Mouse (Mus musculus): ENCODE data around the gene Ctf1. TPM values are rescaled to one million over a fixed set of nuclear protein-coding genes. Genes with fewer than 3 reads are reported as not detected.
"Not testable (repeated sequence)": the region's sequence is repeated elsewhere in the genome, so short reads cannot be mapped to it uniquely, and the experiment has no call there.

Gene Ctf1
- polyA plus RNA-seq, 1 experiment from 2014 or later = 9.2 TPM

DNA sequence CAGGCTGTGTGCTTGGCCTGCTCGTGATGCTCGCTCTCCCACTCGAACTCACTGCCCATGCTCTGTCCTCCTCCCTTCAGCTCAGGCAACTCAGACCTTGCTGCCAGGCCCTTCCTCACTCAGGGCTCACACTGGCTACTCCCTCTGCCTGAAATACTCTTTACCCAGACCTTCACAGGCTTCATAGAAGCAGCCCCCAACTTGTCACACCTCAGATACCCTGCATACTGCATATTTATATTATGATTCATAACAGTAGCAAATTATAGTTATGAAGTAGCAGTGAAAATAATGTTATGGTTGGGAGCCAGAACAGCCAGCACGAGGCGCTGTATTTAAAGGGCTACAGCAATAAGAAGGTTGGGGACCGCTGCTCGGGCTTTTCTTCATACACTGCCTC is 23.6 kb upstream of the Ctf1 start:
- 0 out of 2 replicates have a peak, but pooled peaks cover 3% of the 10 kb centered on the region for H3K4me1 ChIP-seq (replicated peaks; ENCODE audit: control insufficient read depth, insufficient read depth, low read length)
- WGBS = 88% methylated on average over 7 of the region's 7 CpGs
- H3K27ac ChIP-seq (ENCODE audit: low read depth, low read length) = no peak overlapping the region
- no peaks in the 10 kb centered on the region for H3K36me3 ChIP-seq (ENCODE audit: control insufficient read depth, insufficient read depth, low read length)
- H3K4me2 ChIP-seq (replicated peaks; ENCODE audit: low read depth, low read length) = no peak overlapping the region
- no peak overlapping the region for H3K9ac ChIP-seq (ENCODE audit: low read depth, low read length)
- no peak overlapping the region for H3K4me3 ChIP-seq (ENCODE audit: low read depth, low read length)
- no peaks in the 10 kb centered on the region for H3K27me3 ChIP-seq (ENCODE audit: control insufficient read depth, insufficient read depth, low read length)
- H3K9me3 ChIP-seq (ENCODE audit: control insufficient read depth, low read length) = no peaks in the 10 kb centered on the region
- no peak for DNase-seq (ENCODE audit: low spot score)
- no peak for ATAC-seq (ENCODE audit: low FRiP score)

DNA sequence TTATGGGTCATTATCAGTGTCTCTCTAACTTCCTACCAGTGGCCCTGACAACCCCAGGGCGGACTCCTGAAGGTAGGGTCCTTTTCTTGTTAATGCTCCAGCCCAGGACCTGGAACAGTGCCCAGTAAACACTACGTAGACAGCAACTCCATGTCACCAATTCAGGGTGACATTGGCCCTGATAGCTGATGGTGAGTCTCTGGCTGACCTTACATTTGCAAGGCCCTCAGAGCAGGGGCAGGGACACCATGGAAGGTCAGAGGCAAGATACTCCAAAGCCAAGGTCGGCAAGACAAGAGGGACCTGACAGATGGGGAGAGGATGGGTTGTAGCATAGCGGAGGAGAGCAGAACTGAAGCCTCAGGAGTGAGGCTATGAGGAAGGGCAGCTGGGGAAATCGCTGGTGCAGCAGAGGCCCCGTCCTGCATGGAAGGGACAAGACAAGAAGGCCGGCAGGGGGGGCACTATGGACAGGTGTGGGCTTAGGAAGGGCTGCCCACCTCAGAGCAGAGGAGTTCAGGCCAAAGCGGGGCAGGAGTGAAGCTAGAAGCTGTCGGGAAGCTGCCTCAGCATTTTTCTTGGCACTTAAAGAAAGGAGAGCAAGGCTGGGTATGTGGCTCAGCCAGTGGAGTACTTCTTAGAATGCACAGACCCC is 22.8 kb upstream of the Ctf1 start:
- no peak overlapping the region for H3K4me2 ChIP-seq (replicated peaks; ENCODE audit: low read depth, low read length)
- no peaks in the 10 kb centered on the region for H3K27me3 ChIP-seq (ENCODE audit: control insufficient read depth, insufficient read depth, low read length)
- H3K27ac ChIP-seq (ENCODE audit: low read depth, low read length) = no peak overlapping the region
- H3K36me3 ChIP-seq (ENCODE audit: control insufficient read depth, insufficient read depth, low read length) = no peaks in the 10 kb centered on the region
- no peak overlapping the region for H3K4me3 ChIP-seq (ENCODE audit: low read depth, low read length)
- H3K4me1 ChIP-seq (replicated peaks; ENCODE audit: control insufficient read depth, insufficient read depth, low read length) = 0 out of 2 replicates have a peak, but pooled peaks cover 3% of the 10 kb centered on the region
- ATAC-seq (ENCODE audit: low FRiP score) (no peak), DNase-seq (ENCODE audit: low spot score) (no peak)
- WGBS = 73% methylated on average over 9 of the region's 9 CpGs
- no peaks in the 10 kb centered on the region for H3K9me3 ChIP-seq (ENCODE audit: control insufficient read depth, low read length)
- no peak overlapping the region for H3K9ac ChIP-seq (ENCODE audit: low read depth, low read length)

DNA sequence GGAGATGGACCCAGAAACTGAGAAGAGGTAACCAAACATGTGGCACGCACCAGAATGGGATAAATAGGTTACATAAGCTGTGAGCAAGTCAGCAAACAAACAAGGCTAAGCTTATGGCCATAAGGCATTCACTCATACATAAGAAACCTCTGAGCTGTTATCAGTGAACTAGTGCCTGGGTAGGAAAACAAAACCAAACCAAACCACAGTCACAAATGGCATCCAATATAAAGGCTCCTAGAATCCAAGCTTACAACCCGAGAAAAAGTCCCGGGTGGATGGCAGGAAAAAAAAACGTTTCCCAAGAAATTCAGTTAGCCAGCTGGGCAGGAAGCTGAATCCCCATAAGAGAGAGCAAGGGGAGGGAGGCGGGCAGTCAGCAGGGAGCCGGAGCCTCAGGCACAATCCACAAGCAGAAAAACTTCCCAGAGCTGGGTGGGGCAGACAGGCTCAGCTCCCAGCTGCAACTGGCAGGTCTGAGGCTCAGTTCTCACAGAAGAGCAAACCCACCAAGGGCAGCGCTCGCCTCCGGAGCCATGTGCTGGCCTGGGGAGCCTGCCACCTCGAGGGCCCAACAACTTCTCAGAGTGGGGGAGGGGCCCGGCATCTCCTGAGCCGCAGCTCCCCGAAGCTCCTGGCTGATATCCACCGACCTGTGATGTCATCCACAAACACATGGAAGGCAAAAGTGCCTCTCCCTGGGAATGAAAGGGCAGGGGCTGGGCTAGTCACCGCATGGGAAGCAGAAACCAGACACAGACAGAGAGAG is 21.1 kb upstream of the Ctf1 start:
- H3K9me3 ChIP-seq (ENCODE audit: control insufficient read depth, low read length) = no peaks in the 10 kb centered on the region
- H3K27me3 ChIP-seq (ENCODE audit: control insufficient read depth, insufficient read depth, low read length) = no peaks in the 10 kb centered on the region
- no peaks in the 10 kb centered on the region for H3K36me3 ChIP-seq (ENCODE audit: control insufficient read depth, insufficient read depth, low read length)
- 7% methylated on average over 15 of the region's 15 CpGs for WGBS
- ATAC-seq (ENCODE audit: low FRiP score) (no peak), DNase-seq (ENCODE audit: low spot score) (peak; percentile 52)
- no peak overlapping the region for H3K4me3 ChIP-seq (ENCODE audit: low read depth, low read length)
- 0 out of 2 replicates have a peak overlapping the region, but pooled peaks have one; percentile 12 for H3K27ac ChIP-seq (ENCODE audit: low read depth, low read length)
- H3K4me2 ChIP-seq (replicated peaks; ENCODE audit: low read depth, low read length) = 0 out of 2 replicates have a peak overlapping the region, but pooled peaks have one; percentile 1
- 0 out of 2 replicates have a peak, but pooled peaks cover 3% of the 10 kb centered on the region for H3K4me1 ChIP-seq (replicated peaks; ENCODE audit: control insufficient read depth, insufficient read depth, low read length)
- H3K9ac ChIP-seq (ENCODE audit: low read depth, low read length) = no peak overlapping the region

DNA sequence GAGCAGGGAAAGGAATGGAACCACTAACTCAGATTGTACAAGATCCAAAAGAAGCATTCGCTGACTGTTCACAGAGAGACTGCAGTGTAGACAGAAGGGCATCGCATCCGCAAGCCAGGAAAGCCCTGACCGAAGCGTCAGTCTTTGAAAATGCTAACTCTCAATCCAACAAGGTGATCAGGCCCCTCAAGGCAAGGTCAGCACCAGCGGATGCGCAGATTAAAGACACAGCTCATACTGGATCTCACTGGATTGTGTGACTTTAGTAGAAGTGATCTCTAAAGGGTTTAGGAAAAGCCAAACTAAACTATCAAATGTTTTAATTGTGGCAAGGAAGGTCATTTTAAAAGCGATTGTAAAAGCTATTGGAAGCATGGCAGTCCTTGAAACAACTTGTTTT is 19.2 kb upstream of the Ctf1 start:
- 0 out of 2 replicates have a peak, but pooled peaks cover 3% of the 10 kb centered on the region for H3K4me1 ChIP-seq (replicated peaks; ENCODE audit: control insufficient read depth, insufficient read depth, low read length)
- H3K9ac ChIP-seq (ENCODE audit: low read depth, low read length) = no peak overlapping the region
- no peaks in the 10 kb centered on the region for H3K27me3 ChIP-seq (ENCODE audit: control insufficient read depth, insufficient read depth, low read length)
- 94% methylated on average over 8 of the region's 8 CpGs for WGBS
- no peak for DNase-seq (ENCODE audit: low spot score)
- H3K4me3 ChIP-seq (ENCODE audit: low read depth, low read length) = no peak overlapping the region
- H3K4me2 ChIP-seq (replicated peaks; ENCODE audit: low read depth, low read length) = no peak overlapping the region
- no peaks in the 10 kb centered on the region for H3K36me3 ChIP-seq (ENCODE audit: control insufficient read depth, insufficient read depth, low read length)
- H3K9me3 ChIP-seq (ENCODE audit: control insufficient read depth, low read length) = no peaks in the 10 kb centered on the region
- no peak for ATAC-seq (ENCODE audit: low FRiP score)
- H3K27ac ChIP-seq (ENCODE audit: low read depth, low read length) = no peak overlapping the region

DNA sequence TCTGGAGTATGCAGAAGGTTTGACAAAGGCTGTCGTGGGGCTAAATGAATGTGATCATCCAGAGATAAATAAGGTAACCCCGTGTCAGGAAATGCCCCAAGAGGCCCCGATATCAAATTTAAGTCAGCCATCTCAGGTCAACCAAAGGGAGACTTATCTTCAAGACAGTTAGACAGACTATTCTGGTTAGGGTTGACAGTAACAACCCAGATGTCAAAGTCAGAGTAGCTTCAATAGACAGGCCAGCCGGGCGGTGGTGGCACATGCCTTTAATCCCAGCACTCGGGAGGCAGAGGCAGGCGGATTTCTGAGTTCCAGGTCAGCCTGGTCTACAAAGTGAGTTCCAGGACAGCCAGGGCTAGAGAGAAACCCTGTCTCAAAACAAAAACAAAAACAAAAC is 18.8 kb upstream of the Ctf1 start:
- H3K36me3 ChIP-seq (ENCODE audit: control insufficient read depth, insufficient read depth, low read length); H3K4me1 ChIP-seq (replicated peaks; ENCODE audit: control insufficient read depth, insufficient read depth, low read length); DNase-seq (ENCODE audit: low spot score); H3K9ac ChIP-seq (ENCODE audit: low read depth, low read length); ATAC-seq (ENCODE audit: low FRiP score); H3K27me3 ChIP-seq (ENCODE audit: control insufficient read depth, insufficient read depth, low read length); H3K4me2 ChIP-seq (replicated peaks; ENCODE audit: low read depth, low read length); H3K27ac ChIP-seq (ENCODE audit: low read depth, low read length); H3K9me3 ChIP-seq (ENCODE audit: control insufficient read depth, low read length); H3K4me3 ChIP-seq (ENCODE audit: low read depth, low read length): not testable (repeated sequence)
- 92% methylated on average over 7 of the region's 7 CpGs for WGBS

DNA sequence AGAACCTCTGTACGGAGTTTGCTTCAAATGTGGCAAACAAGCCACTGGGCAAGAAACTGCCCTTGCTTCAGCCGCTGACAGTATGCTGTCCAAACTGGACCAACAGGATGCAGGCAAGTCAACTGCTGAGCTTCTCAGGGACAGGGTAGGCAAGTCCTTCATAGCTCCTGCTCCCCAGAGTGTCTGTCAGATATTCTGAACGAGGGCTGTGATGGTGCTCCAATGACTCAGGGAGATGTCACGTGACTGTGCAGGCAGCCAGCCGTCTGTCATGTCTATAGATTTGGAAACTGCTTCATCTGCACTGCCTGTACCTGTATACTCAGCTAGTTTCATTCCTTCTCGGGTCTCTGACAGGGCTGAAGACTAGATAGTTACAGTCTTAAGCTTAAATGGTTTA is 13.6 kb upstream of the Ctf1 start:
- H3K4me3 ChIP-seq (ENCODE audit: low read depth, low read length) = no peak overlapping the region
- no peaks in the 10 kb centered on the region for H3K27me3 ChIP-seq (ENCODE audit: control insufficient read depth, insufficient read depth, low read length)
- no peak overlapping the region for H3K9ac ChIP-seq (ENCODE audit: low read depth, low read length)
- H3K27ac ChIP-seq (ENCODE audit: low read depth, low read length) = no peak overlapping the region
- no peak for DNase-seq (ENCODE audit: low spot score)
- no peaks in the 10 kb centered on the region for H3K9me3 ChIP-seq (ENCODE audit: control insufficient read depth, low read length)
- no peak overlapping the region for H3K4me2 ChIP-seq (replicated peaks; ENCODE audit: low read depth, low read length)
- H3K4me1 ChIP-seq (replicated peaks; ENCODE audit: control insufficient read depth, insufficient read depth, low read length) = no peaks in the 10 kb centered on the region
- no peak for ATAC-seq (ENCODE audit: low FRiP score)
- 88% methylated on average over 6 of the region's 6 CpGs for WGBS
- H3K36me3 ChIP-seq (ENCODE audit: control insufficient read depth, insufficient read depth, low read length) = 0 out of 2 replicates have a peak, but pooled peaks cover 2% of the 10 kb centered on the region

DNA sequence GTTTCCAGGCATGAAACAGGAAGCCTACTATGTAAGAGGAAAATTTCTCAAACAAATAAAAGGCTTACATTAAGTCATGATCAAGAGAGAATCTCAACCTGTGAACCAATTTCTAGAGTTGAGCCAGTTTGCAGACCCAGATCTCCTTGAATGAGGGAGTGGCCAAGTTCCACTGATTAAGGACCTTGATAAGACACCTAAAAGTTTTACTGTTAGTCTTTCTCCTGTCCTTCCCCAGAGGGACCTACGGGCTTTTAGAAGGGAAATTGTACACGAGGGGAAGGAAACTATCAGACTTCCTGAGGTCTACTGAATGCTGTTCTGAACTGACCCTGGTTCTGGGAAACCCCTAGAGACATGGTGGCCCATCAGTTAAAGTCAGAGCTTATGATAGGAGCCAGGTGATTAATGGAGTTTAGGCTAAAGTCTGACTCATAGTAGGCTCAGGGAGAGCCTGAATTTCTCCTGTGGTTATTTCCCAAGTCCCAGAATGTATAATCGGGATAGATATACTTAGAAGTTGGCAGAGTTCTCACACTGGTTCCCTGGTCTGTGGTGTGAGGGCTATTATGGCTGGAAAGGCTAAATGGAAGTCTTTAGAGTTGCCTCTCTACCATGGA is 11.7 kb upstream of the Ctf1 start:
- Histone ChIP-seq H3K9me3 (ENCODE audit: control insufficient read depth, low read length) (no peaks in the 10 kb centered on the region), H3K4me3 (ENCODE audit: low read depth, low read length) (no peak overlapping the region), H3K9ac (ENCODE audit: low read depth, low read length) (no peak overlapping the region), H3K36me3 (ENCODE audit: control insufficient read depth, insufficient read depth, low read length) (0 out of 2 replicates have a peak, but pooled peaks cover 2% of the 10 kb centered on the region), H3K4me2 (replicated peaks; ENCODE audit: low read depth, low read length) (no peak overlapping the region), H3K27me3 (ENCODE audit: control insufficient read depth, insufficient read depth, low read length) (no peaks in the 10 kb centered on the region), H3K4me1 (replicated peaks; ENCODE audit: control insufficient read depth, insufficient read depth, low read length) (no peaks in the 10 kb centered on the region), H3K27ac (ENCODE audit: low read depth, low read length) (no peak overlapping the region)
- 89% methylated on average over 3 of the region's 3 CpGs for WGBS
- DNase-seq (ENCODE audit: low spot score) = no peak
- no peak for ATAC-seq (ENCODE audit: low FRiP score)

DNA sequence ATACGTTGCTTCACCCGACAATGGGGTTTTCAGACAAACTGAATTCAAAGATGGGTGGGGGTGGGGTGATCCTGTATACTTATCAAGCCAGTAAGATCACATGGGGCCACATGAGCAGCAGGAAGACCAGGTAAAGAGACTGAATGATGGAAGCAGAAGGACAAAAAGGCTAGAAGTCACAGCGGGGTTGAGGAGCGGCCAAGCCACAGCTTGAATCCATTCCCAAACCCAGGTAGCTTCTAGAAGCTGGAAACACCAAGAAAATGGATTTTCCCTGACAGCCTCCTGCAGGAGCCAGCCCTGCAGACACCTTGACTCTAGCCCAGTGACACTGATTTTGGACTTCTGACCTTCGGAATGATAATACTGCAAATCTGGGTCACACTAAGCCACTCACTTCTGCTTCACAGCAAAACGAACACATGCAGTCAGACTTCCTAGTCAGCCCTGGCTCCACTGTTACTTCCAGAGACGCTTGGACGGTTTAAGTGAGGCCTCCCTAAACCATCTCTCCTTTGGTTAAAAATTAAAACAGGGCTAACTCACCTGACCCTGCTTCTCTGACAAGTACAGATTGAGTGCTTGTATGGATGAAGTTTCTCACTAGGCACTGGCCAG is 8.9 kb upstream of the Ctf1 start:
- H3K4me1 ChIP-seq (replicated peaks; ENCODE audit: control insufficient read depth, insufficient read depth, low read length) = peaks cover 7% of the 10 kb centered on the region

More for the DNA sequence above, 8.9 kb upstream of the Ctf1 start:
- no peak overlapping the region for H3K27ac ChIP-seq (ENCODE audit: low read depth, low read length)
- H3K27me3 ChIP-seq (ENCODE audit: control insufficient read depth, insufficient read depth, low read length) = no peaks in the 10 kb centered on the region
- H3K36me3 ChIP-seq (ENCODE audit: control insufficient read depth, insufficient read depth, low read length) = 0 out of 2 replicates have a peak, but pooled peaks cover 6% of the 10 kb centered on the region
- no peak overlapping the region for H3K9ac ChIP-seq (ENCODE audit: low read depth, low read length)
- H3K9me3 ChIP-seq (ENCODE audit: control insufficient read depth, low read length) = no peaks in the 10 kb centered on the region
- no peak for DNase-seq (ENCODE audit: low spot score)
- no peak for ATAC-seq (ENCODE audit: low FRiP score)
- WGBS = 91% methylated on average over 8 of the region's 8 CpGs
- no peak overlapping the region for H3K4me2 ChIP-seq (replicated peaks; ENCODE audit: low read depth, low read length)
- no peak overlapping the region for H3K4me3 ChIP-seq (ENCODE audit: low read depth, low read length)
